Mouse (Mus musculus) stomach, embryonic 15.5 days (tissue): ENCODE data around the gene Lrch1. TPM values are rescaled to one million over a fixed set of nuclear protein-coding genes. Genes with fewer than 3 reads are reported as not detected.

Experiments used
- ATAC-seq: fragments of 200-750 bp; cut with Nextera tagmentation; 2 replicates; pipeline ENCODE4 v1.8.0; 2017; ENCODE audit warnings: low read depth, moderate number of reproducible peaks, moderate TSS enrichment; ENCODE audit not compliant: insufficient read depth, low FRiP score
- H3K27ac ChIP-seq: fragments of 300-500 bp; sonication (generic); 2 replicates; pipeline ENCODE4 v1.5.1; 2015; ENCODE audit warnings: mild to moderate bottlenecking, inconsistent platforms
- H3K27me3 ChIP-seq: fragments of 300-500 bp; sonication (generic); replicated peaks from 2 replicates; pipeline ENCODE4 v1.6.1; 2015; ENCODE audit warnings: inconsistent platforms
- H3K36me3 ChIP-seq: fragments of 300-500 bp; sonication (generic); 2 replicates; pipeline ENCODE4 v1.6.1; 2015; ENCODE audit warnings: inconsistent platforms
- H3K4me1 ChIP-seq: fragments of 300-500 bp; sonication (generic); 2 replicates; pipeline ENCODE4 v1.6.1; 2015; ENCODE audit warnings: inconsistent platforms
- H3K4me2 ChIP-seq: fragments of 300-500 bp; sonication (generic); 2 replicates; pipeline ENCODE4 v1.6.1; 2015; ENCODE audit warnings: mild to moderate bottlenecking, inconsistent platforms
- H3K4me3 ChIP-seq: fragments of 300-500 bp; sonication (generic); replicated peaks from 2 replicates; pipeline ENCODE4 v1.5.1; 2015; ENCODE audit warnings: inconsistent platforms
- H3K9ac ChIP-seq: fragments of 300-500 bp; sonication (generic); 2 replicates; pipeline ENCODE4 v1.6.1; 2015; ENCODE audit warnings: inconsistent platforms
- H3K9me3 ChIP-seq: fragments of 300-500 bp; sonication (generic); 2 replicates; pipeline ENCODE4 v1.6.1; 2016; ENCODE audit warnings: inconsistent platforms
- WGBS: fragments of 180-500 bp; shearing (Covaris S2); methylation state at CpG from one replicate; pipeline ENCODE4 v1.1.7; 2015; 5-methylcytosine and 5-hydroxymethylcytosine counted together
- polyA plus RNA-seq: library from polyadenylated mRNA; unstranded; fragments of >200 nt; fragmentation: Nextera tagmentation; extraction: Ambion mirVana; gene quantifications from 2 replicates; pipeline ENCODE4 v1.2.1, GENCODE M21; 2015

The Lrch1 gene
- polyA plus RNA-seq, 1 experiment from 2014 or later, result 12.4 TPM

- Histone ChIP-seq H3K36me3 (0 out of 2 replicates have a peak, but pooled peaks cover 4% of the 10 kb centered on the region), H3K4me3 (no peak overlapping the region), H3K9ac (no peak overlapping the region), H3K27me3 (no peaks in the 10 kb centered on the region), H3K4me1 (peaks cover 33% of the 10 kb centered on the region), H3K4me2 (no peak overlapping the region), H3K9me3 (no peaks in the 10 kb centered on the region), H3K27ac (no peak overlapping the region)
- ATAC-seq, result no peak
- 80% methylated on average over 5 of the region's 5 CpGs for WGBS
Measured at GRCm38 (mm10) chr14:74917504-74918124, 30.1 kb downstream of the Lrch1 start.

- H3K4me1 ChIP-seq, result peaks cover 31% of the 10 kb centered on the region
- H3K4me3 ChIP-seq, result no peak overlapping the region
- peak overlapping the region; percentile 74; the same call in 1 of the 2 replicates for H3K27ac ChIP-seq
- 0 out of 2 replicates have a peak, but pooled peaks cover 4% of the 10 kb centered on the region for H3K36me3 ChIP-seq
- no peaks in the 10 kb centered on the region for H3K9me3 ChIP-seq
- H3K4me2 ChIP-seq, result no peak overlapping the region
- H3K27me3 ChIP-seq, result no peaks in the 10 kb centered on the region
- WGBS, result 52% methylated on average over 4 of the region's 4 CpGs
- H3K9ac ChIP-seq, result no peak overlapping the region
- ATAC-seq, result no peak
Measured at GRCm38 (mm10) chr14:74916691-74917090, 31.0 kb downstream of the Lrch1 start.

GRCm38 (mm10) chr14:74916075-74916474 lies 31.6 kb downstream of the Lrch1 start:
- Histone ChIP-seq H3K27me3 (no peaks in the 10 kb centered on the region), H3K9me3 (no peaks in the 10 kb centered on the region), H3K4me1 (peaks cover 33% of the 10 kb centered on the region), H3K36me3 (0 out of 2 replicates have a peak, but pooled peaks cover 4% of the 10 kb centered on the region), H3K9ac (no peak overlapping the region), H3K4me2 (peak overlapping the region; percentile 27), H3K27ac (peak overlapping the region; percentile 74), H3K4me3 (no peak overlapping the region)
- 69% methylated on average over 8 of the region's 8 CpGs for WGBS
- ATAC-seq, result 0 out of 2 replicates have a peak, but pooled peaks have one; percentile 16

- 66% methylated on average over 2 of the region's 2 CpGs for WGBS
- peak; percentile 68 for ATAC-seq
- peak overlapping the region; percentile 74 for H3K27ac ChIP-seq
- no peaks in the 10 kb centered on the region for H3K9me3 ChIP-seq
- no peaks in the 10 kb centered on the region for H3K27me3 ChIP-seq
- no peak overlapping the region for H3K9ac ChIP-seq
- H3K4me1 ChIP-seq, result peaks cover 37% of the 10 kb centered on the region
- peak overlapping the region; percentile 27 for H3K4me2 ChIP-seq
- 0 out of 2 replicates have a peak, but pooled peaks cover 4% of the 10 kb centered on the region for H3K36me3 ChIP-seq
- no peak overlapping the region for H3K4me3 ChIP-seq
Measured at GRCm38 (mm10) chr14:74915658-74916057, 32.0 kb downstream of the Lrch1 start.

- peak overlapping the region; percentile 74 for H3K27ac ChIP-seq
- H3K4me1 ChIP-seq, result peaks cover 43% of the 10 kb centered on the region
- WGBS, result 49% methylated on average over 9 of the region's 9 CpGs
- ATAC-seq, result no peak
- no peaks in the 10 kb centered on the region for H3K27me3 ChIP-seq
- no peaks in the 10 kb centered on the region for H3K9me3 ChIP-seq
- no peak overlapping the region for H3K4me2 ChIP-seq
- no peak overlapping the region for H3K9ac ChIP-seq
- no peak overlapping the region for H3K4me3 ChIP-seq
- no peaks in the 10 kb centered on the region for H3K36me3 ChIP-seq
Measured at GRCm38 (mm10) chr14:74915025-74915424, 32.7 kb downstream of the Lrch1 start.

GRCm38 (mm10) chr14:74913381-74914230 lies 34.1 kb downstream of the Lrch1 start:
- H3K27ac ChIP-seq, result peak overlapping the region; percentile 74
- H3K36me3 ChIP-seq, result no peaks in the 10 kb centered on the region
- H3K9ac ChIP-seq, result 0 out of 2 replicates have a peak overlapping the region, but pooled peaks have one; percentile 2
- no peaks in the 10 kb centered on the region for H3K27me3 ChIP-seq
- ATAC-seq, result no peak
- no peak overlapping the region for H3K4me3 ChIP-seq
- H3K4me2 ChIP-seq, result peak overlapping the region; percentile 31
- H3K4me1 ChIP-seq, result peaks cover 43% of the 10 kb centered on the region
- no peaks in the 10 kb centered on the region for H3K9me3 ChIP-seq
- WGBS, result 44% methylated on average over 20 of the region's 20 CpGs

DNA sequence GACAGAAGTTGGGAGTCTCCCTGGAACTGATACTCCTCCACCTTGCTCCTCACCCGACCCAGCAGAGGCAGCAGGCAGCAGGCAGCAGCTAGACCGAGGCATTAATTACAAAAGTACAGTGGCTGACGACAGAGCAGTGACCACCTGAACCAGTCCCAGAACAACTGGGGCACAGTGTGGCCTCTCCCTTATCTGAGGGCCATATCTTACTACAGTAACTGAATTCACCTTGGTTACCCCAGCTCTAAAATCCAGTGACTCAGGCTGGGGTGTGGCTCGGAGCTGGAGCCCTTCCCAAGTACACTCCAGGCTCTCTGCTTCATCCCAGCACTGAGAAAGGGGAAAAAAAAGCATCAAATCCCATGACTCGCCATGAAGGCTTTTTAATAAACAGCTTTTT lies 37.3 kb downstream of the Lrch1 start:
- H3K36me3 ChIP-seq, result no peaks in the 10 kb centered on the region
- H3K9me3 ChIP-seq, result no peaks in the 10 kb centered on the region
- H3K4me3 ChIP-seq, result no peak overlapping the region
- no peak overlapping the region for H3K9ac ChIP-seq
- ATAC-seq, result peak; percentile 77
- H3K4me2 ChIP-seq, result no peak overlapping the region
- peaks cover 33% of the 10 kb centered on the region for H3K4me1 ChIP-seq
- WGBS, result 32% methylated on average over 5 of the region's 5 CpGs
- no peaks in the 10 kb centered on the region for H3K27me3 ChIP-seq
- peak overlapping the region; percentile 31; the same call in 1 of the 2 replicates for H3K27ac ChIP-seq

GRCm38 (mm10) chr14:74909021-74909420 lies 38.7 kb downstream of the Lrch1 start:
- WGBS, result 75% methylated on average over 8 of the region's 8 CpGs
- H3K27ac ChIP-seq, result no peak overlapping the region
- no peak overlapping the region for H3K9ac ChIP-seq
- no peak for ATAC-seq
- no peak overlapping the region for H3K4me2 ChIP-seq
- no peaks in the 10 kb centered on the region for H3K36me3 ChIP-seq
- no peaks in the 10 kb centered on the region for H3K9me3 ChIP-seq
- H3K4me3 ChIP-seq, result no peak overlapping the region
- no peaks in the 10 kb centered on the region for H3K27me3 ChIP-seq
- H3K4me1 ChIP-seq, result peaks cover 20% of the 10 kb centered on the region

GRCm38 (mm10) chr14:74908250-74908649 lies 39.4 kb downstream of the Lrch1 start:
- Histone ChIP-seq H3K9me3 (no peaks in the 10 kb centered on the region), H3K4me2 (no peak overlapping the region), H3K36me3 (no peaks in the 10 kb centered on the region), H3K4me1 (peaks cover 16% of the 10 kb centered on the region), H3K27ac (no peak overlapping the region), H3K27me3 (no peaks in the 10 kb centered on the region), H3K4me3 (no peak overlapping the region), H3K9ac (no peak overlapping the region)
- WGBS, result 77% methylated on average over 6 of the region's 6 CpGs
- ATAC-seq, result no peak

DNA sequence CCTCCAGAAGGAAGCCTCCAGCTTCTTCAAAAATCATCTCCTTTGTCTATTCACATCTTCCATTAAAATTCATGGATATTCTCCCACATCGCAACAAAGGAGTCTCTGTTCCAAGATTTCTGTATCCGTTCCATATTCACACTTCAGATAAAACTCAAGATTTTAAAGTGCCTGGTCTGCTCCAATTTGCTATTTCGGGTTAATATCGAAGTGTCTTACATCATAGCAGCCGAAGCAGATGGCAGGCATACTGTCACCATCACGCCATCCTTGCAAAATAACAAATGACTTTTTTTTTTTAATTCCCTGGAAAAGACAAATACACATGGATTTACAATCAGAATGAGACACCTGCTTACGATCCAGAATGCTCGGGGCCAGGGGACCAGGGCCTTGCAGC lies 40.0 kb downstream of the Lrch1 start:
- H3K4me1 ChIP-seq, result peaks cover 21% of the 10 kb centered on the region
- H3K27ac ChIP-seq, result no peak overlapping the region
- no peaks in the 10 kb centered on the region for H3K27me3 ChIP-seq
- no peak overlapping the region for H3K9ac ChIP-seq
- WGBS, result 82% methylated on average over 8 of the region's 8 CpGs
- no peak overlapping the region for H3K4me3 ChIP-seq
- ATAC-seq, result no peak
- H3K4me2 ChIP-seq, result no peak overlapping the region
- no peaks in the 10 kb centered on the region for H3K36me3 ChIP-seq
- H3K9me3 ChIP-seq, result no peaks in the 10 kb centered on the region

DNA sequence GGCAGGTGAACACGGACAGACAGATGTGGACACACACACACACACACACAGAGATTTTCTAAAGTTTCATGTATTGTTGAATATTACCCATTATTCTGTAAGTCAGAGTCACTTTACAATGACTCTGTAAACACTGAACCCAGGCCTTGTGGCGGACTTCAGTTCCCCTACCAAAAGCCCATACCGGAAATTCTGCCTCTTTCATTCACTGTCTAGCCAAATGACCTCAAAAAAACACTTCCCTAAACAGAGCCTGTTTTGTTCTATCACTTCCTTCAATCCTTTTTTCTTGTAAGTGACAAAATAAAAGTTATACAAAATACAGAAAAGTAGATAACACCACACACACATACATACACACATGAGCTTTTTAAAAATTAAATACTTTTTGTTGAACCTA lies 41.7 kb downstream of the Lrch1 start:
- Histone ChIP-seq H3K4me3 (no peak overlapping the region), H3K27ac (no peak overlapping the region), H3K27me3 (no peaks in the 10 kb centered on the region), H3K9me3 (no peaks in the 10 kb centered on the region), H3K9ac (no peak overlapping the region), H3K36me3 (no peaks in the 10 kb centered on the region), H3K4me2 (no peak overlapping the region), H3K4me1 (peaks cover 15% of the 10 kb centered on the region)
- ATAC-seq, result no peak
- WGBS, result 51% methylated on average over 3 of the region's 3 CpGs

DNA sequence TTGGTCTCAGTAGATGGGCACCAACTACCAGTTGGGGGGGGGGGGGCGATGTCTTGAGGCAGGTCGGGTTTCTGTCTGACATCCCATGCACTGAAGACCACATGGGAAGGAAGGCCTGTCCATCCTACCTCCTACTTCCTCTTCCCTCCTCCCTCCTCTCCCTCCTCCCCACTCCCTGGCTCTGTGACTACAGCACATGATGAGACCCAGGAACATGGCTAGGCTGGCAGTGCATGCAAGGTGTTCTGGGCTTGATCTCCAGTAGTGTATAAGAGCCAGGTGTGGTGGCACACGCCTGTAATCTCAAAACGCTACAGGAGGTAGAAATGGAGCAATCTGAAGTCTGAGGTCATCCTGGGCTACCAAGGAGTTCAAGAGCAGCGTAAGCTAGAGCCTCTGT lies 43.2 kb downstream of the Lrch1 start:
- H3K4me1 ChIP-seq, result 0 out of 2 replicates have a peak, but pooled peaks cover 10% of the 10 kb centered on the region
- H3K36me3 ChIP-seq, result no peaks in the 10 kb centered on the region
- ATAC-seq, result no peak
- WGBS, result 84% methylated on average over 5 of the region's 5 CpGs
- H3K4me2 ChIP-seq, result no peak overlapping the region
- H3K27me3 ChIP-seq, result no peaks in the 10 kb centered on the region
- H3K4me3 ChIP-seq, result no peak overlapping the region
- H3K9me3 ChIP-seq, result no peaks in the 10 kb centered on the region
- no peak overlapping the region for H3K27ac ChIP-seq
- no peak overlapping the region for H3K9ac ChIP-seq
